Mouse (Mus musculus): ENCODE measurements around the gene Tbcel.

DNA sequence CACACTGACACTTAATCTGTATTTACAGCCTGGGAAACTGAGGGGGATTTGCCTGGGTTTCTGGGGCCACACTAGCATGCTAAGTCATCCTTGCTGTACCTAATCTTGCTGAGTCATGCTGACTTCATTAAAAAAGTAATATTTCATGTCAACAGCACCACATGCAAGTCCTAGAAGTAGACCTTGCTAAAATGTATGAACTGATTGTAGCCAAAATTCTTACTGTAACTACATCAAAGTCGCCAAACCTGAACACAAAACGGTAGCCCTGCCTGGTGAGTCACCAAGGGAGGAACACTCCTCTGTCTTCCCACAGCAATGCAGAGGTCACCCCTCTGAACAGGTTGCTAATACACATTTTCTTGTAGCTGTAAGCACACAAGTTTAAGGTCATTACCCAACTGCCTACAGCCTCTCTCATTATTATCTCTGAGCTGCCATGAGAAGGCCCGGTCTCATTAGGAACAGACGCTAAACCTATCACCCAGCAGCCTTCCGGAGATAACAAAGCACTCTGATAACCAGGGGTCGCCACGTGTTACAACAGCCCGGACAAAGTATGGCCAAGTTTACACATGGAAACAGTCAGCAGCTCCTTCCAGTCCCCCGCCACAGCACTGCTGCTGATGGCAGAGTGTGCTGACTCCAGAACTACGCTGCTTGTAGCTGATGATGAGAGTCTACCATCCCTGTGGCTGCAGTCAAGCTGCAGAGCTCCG is 46.1 kb downstream of the Tbcel start:
- no peak for TF ChIP-seq CTCF (IDR thresholded peaks at IDR 0.05; ENCODE audit: low read depth)
- TF ChIP-seq EP300 (IDR thresholded peaks at IDR 0.05; ENCODE audit: low read depth): peak; percentile 89

Measured in liver, postnatal 0 days (tissue).